Mouse (Mus musculus) frontal cortex, postnatal 10 days (tissue): ENCODE data around the gene Ap5b1.
A peak's percentile ranks its signal among the peaks of the same experiment; 100 is the strongest.

Source experiments
- DNase-seq, 2 experiments: peaks; one replicate each; pipeline ENCODE4 v3.0.0; 2022; ENCODE audit warnings: low spot score in 2 of 2, mixed read lengths in 1 of 2

Ap5b1 gene

GRCm38 (mm10) chr19:5609547-5610404 is 42.0 kb downstream of the Ap5b1 start, which contains the start of gene Kat5:
Gene Kat5 (minus strand): TSS chr19:5610237.
- peak; percentile 85 to 91 for DNase-seq

DNA sequence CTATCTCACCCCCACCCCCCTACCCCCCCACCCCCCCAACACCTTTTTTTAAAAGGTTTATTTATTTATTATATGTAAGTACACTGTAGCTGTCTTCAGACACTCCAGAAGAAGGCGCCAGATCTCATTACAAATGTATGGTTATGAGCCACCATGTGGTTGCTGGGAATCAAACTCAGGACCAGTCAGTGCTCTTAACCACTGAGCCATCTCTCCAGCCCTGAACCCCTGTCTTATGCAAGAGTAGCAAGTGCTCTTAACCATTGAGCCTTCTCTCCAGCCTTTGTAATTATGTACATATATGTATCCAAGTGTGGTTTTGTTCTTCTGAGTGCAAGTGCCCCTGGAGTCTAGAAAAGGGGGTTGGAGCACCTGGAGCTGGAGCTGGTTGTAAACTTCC is 44.1 kb downstream of the Ap5b1 start:
- no peak for DNase-seq

DNA sequence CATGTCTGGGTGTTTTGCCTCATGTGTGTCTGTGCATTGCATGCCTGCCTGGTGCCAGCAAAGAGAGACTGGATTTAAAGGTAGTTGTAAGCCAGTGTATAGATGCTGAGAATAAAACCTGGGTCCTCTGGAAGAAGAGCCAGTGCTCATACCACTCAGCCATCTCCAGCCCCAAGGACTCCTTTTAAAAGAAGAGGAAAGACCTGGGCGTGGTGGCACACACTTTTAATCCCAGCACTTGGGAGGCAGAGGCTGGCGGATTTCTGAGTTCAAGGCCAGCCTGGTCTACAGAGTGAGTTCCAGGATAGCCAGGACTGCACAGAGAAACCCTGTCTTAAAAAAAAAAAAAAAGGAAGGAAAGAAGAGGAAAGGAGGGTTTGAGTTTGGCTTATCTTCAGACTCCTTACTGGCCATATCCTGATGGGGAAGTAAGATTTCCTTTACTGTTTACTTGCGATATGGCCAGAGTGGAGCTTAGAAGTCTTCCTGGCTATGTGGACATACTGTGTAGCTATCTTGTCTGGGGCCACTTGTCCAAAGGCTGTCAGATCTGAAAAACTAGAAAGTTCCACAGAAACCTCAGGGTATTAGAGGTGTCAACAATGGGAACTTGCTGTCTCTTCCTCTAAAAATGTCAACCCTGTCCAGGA is 45.1 kb downstream of the Ap5b1 start:
- DNase-seq: no peak

GRCm38 (mm10) chr19:5614953-5615352 is 47.1 kb downstream of the Ap5b1 start:
- DNase-seq: no peak

- DNase-seq: no peak
Observed at GRCm38 (mm10) chr19:5620007-5620406, 52.2 kb downstream of the Ap5b1 start.
